Mouse (Mus musculus): ENCODE measurements around the gene Grap2. TPM values are rescaled to one million over a fixed set of nuclear protein-coding genes. Genes with fewer than 3 reads are reported as not detected.

Gene Grap2
- polyA plus RNA-seq, 1 experiment, result 0.08 TPM

DNA sequence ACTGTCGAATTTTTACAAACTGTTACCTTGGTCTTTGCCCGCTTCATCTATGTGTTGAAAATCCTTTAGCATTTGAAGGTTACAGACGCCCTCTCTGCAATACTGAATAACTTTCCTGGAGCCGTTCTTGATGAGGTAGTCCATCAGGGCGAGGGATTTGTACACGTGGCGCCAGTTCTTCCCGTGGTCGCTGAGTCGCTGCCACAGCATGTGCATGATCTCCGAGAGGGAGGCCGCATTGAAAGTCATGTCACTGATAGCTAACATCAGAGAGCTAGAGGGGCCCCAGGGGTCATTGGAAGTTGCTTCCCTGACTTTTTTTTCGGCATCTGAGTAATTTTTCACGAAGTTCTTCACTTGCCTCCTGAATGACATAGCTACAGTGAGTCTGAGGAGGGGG lies 12.4 kb upstream of the Grap2 start:
- no peak for DNase-seq
- WGBS, result 86% methylated on average over 14 of the region's 14 CpGs
- no peak overlapping the region for H3K4me3 ChIP-seq (replicated peaks; ENCODE audit: insufficient read depth, low read depth, low read length)
- H3K27me3 ChIP-seq (ENCODE audit: control insufficient read depth, insufficient read depth, low read length), result no peaks in the 10 kb centered on the region
- H3K4me1 ChIP-seq (ENCODE audit: control insufficient read depth, insufficient read depth, low read length), result peaks cover 2% of the 10 kb centered on the region; the same call in 1 of the 2 replicates
- H3K27ac ChIP-seq (ENCODE audit: insufficient read depth, low read length), result no peak overlapping the region
- TF ChIP-seq POLR2A (IDR thresholded peaks at IDR 0.05; ENCODE audit: borderline replicate concordance, insufficient read depth, low read length) (no peak), CTCF (IDR thresholded peaks at IDR 0.05; ENCODE audit: borderline replicate concordance, insufficient read depth, low read depth, low read length) (no peak)

- TF ChIP-seq CTCF (IDR thresholded peaks at IDR 0.05; ENCODE audit: borderline replicate concordance, insufficient read depth, low read depth, low read length) (no peak), POLR2A (IDR thresholded peaks at IDR 0.05; ENCODE audit: borderline replicate concordance, insufficient read depth, low read length) (no peak)
- no peaks in the 10 kb centered on the region for H3K27me3 ChIP-seq (ENCODE audit: control insufficient read depth, insufficient read depth, low read length)
- peak; percentile 64 to 81 for DNase-seq
- peaks cover 2% of the 10 kb centered on the region; the same call in 1 of the 2 replicates for H3K4me1 ChIP-seq (ENCODE audit: control insufficient read depth, insufficient read depth, low read length)
- WGBS, result 50% methylated on average over 15 of the region's 15 CpGs
- H3K27ac ChIP-seq (ENCODE audit: insufficient read depth, low read length), result no peak overlapping the region
- no peak overlapping the region for H3K4me3 ChIP-seq (replicated peaks; ENCODE audit: insufficient read depth, low read depth, low read length)
Observed at GRCm38 (mm10) chr15:80560646-80561580, 11.5 kb upstream of the Grap2 start.

- 91% methylated on average over 3 of the region's 3 CpGs for WGBS
- no peak overlapping the region for H3K4me3 ChIP-seq (replicated peaks; ENCODE audit: insufficient read depth, low read depth, low read length)
- TF ChIP-seq CTCF (IDR thresholded peaks at IDR 0.05; ENCODE audit: borderline replicate concordance, insufficient read depth, low read depth, low read length) (no peak), POLR2A (IDR thresholded peaks at IDR 0.05; ENCODE audit: borderline replicate concordance, insufficient read depth, low read length) (no peak)
- H3K27me3 ChIP-seq (ENCODE audit: control insufficient read depth, insufficient read depth, low read length), result no peaks in the 10 kb centered on the region
- H3K4me1 ChIP-seq (ENCODE audit: control insufficient read depth, insufficient read depth, low read length), result peaks cover 2% of the 10 kb centered on the region; the same call in 1 of the 2 replicates
- H3K27ac ChIP-seq (ENCODE audit: insufficient read depth, low read length), result no peak overlapping the region
- no peak for DNase-seq
Observed at GRCm38 (mm10) chr15:80562446-80562845, 9.9 kb upstream of the Grap2 start.

DNA sequence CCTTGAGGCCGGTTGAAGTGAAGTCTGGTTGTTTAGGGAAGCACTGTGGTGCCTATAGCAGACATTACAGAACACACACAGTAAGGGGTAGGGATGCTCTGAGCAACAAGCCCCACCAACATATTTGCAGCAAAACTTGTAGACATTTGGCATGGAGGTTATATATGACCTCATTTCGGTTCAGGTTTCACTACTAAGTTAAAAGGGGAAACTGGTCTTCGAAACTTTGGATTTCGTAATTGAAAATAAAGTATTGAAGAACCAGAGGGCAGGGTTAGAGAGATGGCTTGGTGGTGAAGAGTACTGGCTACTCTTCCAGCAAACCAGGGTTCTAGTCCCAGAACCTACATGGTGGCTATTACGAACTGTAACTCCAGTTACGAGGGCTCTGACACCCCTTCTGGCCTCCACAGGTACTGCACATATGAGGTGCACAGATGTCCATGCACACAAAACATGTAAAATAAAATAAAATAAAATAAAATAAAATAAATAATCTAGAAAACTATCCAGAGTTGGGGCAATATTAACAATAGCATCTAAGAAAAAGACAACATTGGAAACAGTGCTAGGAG lies 8.7 kb upstream of the Grap2 start:
- TF ChIP-seq POLR2A (IDR thresholded peaks at IDR 0.05; ENCODE audit: borderline replicate concordance, insufficient read depth, low read length) (no peak), CTCF (IDR thresholded peaks at IDR 0.05; ENCODE audit: borderline replicate concordance, insufficient read depth, low read depth, low read length) (peak; percentile 44; the same call in 1 of the 2 replicates)
- WGBS, result 97% methylated on average over 6 of the region's 6 CpGs

GRCm38 (mm10) chr15:80565106-80565665 lies 7.2 kb upstream of the Grap2 start, which contains the start of gene Enthd1:
Gene Enthd1 (minus strand): TSS chr15:80565156.
- H3K4me1 ChIP-seq (ENCODE audit: control insufficient read depth, insufficient read depth, low read length), result peaks cover 2% of the 10 kb centered on the region; the same call in 1 of the 2 replicates
- TF ChIP-seq CTCF (IDR thresholded peaks at IDR 0.05; ENCODE audit: borderline replicate concordance, insufficient read depth, low read depth, low read length) (no peak), POLR2A (IDR thresholded peaks at IDR 0.05; ENCODE audit: borderline replicate concordance, insufficient read depth, low read length) (no peak)
- H3K4me3 ChIP-seq (replicated peaks; ENCODE audit: insufficient read depth, low read depth, low read length), result no peak within 1 kb of the TSS
- 81% methylated on average over 19 of the region's 19 CpGs for WGBS
- H3K27me3 ChIP-seq (ENCODE audit: control insufficient read depth, insufficient read depth, low read length), result no peaks in the 10 kb centered on the region
- H3K27ac ChIP-seq (ENCODE audit: insufficient read depth, low read length), result no peak within 1 kb of the TSS
- no peak for DNase-seq

More for the DNA sequence above, 8.7 kb upstream of the Grap2 start:
- Histone ChIP-seq H3K27me3 (ENCODE audit: control insufficient read depth, insufficient read depth, low read length) (no peaks in the 10 kb centered on the region), H3K4me1 (ENCODE audit: control insufficient read depth, insufficient read depth, low read length) (peaks cover 2% of the 10 kb centered on the region; the same call in 1 of the 2 replicates), H3K4me3 (replicated peaks; ENCODE audit: insufficient read depth, low read depth, low read length) (no peak overlapping the region), H3K27ac (ENCODE audit: insufficient read depth, low read length) (no peak overlapping the region)
- no peak for DNase-seq

- no peak overlapping the region for H3K27ac ChIP-seq (ENCODE audit: insufficient read depth, low read length)
- 97% methylated on average over 6 of the region's 6 CpGs for WGBS
- TF ChIP-seq CTCF (IDR thresholded peaks at IDR 0.05; ENCODE audit: borderline replicate concordance, insufficient read depth, low read depth, low read length), result no peak
- no peak for TF ChIP-seq POLR2A (IDR thresholded peaks at IDR 0.05; ENCODE audit: borderline replicate concordance, insufficient read depth, low read length)
Observed at GRCm38 (mm10) chr15:80566696-80567095, 5.7 kb upstream of the Grap2 start.

GRCm38 (mm10) chr15:80567139-80567538 lies 5.3 kb upstream of the Grap2 start:
- Histone ChIP-seq H3K27me3 (ENCODE audit: control insufficient read depth, insufficient read depth, low read length) (no peaks in the 10 kb centered on the region), H3K27ac (ENCODE audit: insufficient read depth, low read length) (no peak overlapping the region), H3K4me1 (ENCODE audit: control insufficient read depth, insufficient read depth, low read length) (no peaks in the 10 kb centered on the region), H3K4me3 (replicated peaks; ENCODE audit: insufficient read depth, low read depth, low read length) (no peak overlapping the region)
- WGBS, result 92% methylated on average over 3 of the region's 3 CpGs
- DNase-seq, result no peak
- TF ChIP-seq POLR2A (IDR thresholded peaks at IDR 0.05; ENCODE audit: borderline replicate concordance, insufficient read depth, low read length), result no peak
- no peak for TF ChIP-seq CTCF (IDR thresholded peaks at IDR 0.05; ENCODE audit: borderline replicate concordance, insufficient read depth, low read depth, low read length)

More at GRCm38 (mm10) chr15:80566696-80567095, 5.7 kb upstream of the Grap2 start:
- H3K4me3 ChIP-seq (replicated peaks; ENCODE audit: insufficient read depth, low read depth, low read length), result no peak overlapping the region
- H3K4me1 ChIP-seq (ENCODE audit: control insufficient read depth, insufficient read depth, low read length), result no peaks in the 10 kb centered on the region
- H3K27me3 ChIP-seq (ENCODE audit: control insufficient read depth, insufficient read depth, low read length), result no peaks in the 10 kb centered on the region
- DNase-seq, result no peak
